Mouse (Mus musculus) MEL (cell line): Measurements from ENCODE around the gene Iqck. TPM values are rescaled to one million over a fixed set of nuclear protein-coding genes. Genes with fewer than 3 reads are reported as not detected.

Source experiments
- DNase-seq: peaks from one replicate; pipeline ENCODE4 v3.0.0; 2011; ENCODE audit warnings: low read depth, low spot score
- H3K27ac ChIP-seq: 2 replicates; pipeline ENCODE4 v1.5.1; 2012; ENCODE audit warnings: low read depth, mild to moderate bottlenecking, control low read depth, low read length, moderate library complexity; ENCODE audit not compliant: control insufficient read depth
- H3K27me3 ChIP-seq, 2 experiments: fragments of 150-350 bp in 1 of 2; sonication (generic) in 1 of 2; 2 replicates each; pipeline ENCODE4 v1.6.1; 2012; ENCODE audit warnings: low read length in 2 of 2, mild to moderate bottlenecking in 2 of 2, improper control_type of control experiment in 1 of 2, moderate library complexity in 1 of 2; ENCODE audit not compliant: insufficient read depth in 2 of 2, control insufficient read depth in 1 of 2
- H3K36me3 ChIP-seq, 2 experiments: 2 replicates each; pipeline ENCODE4 v1.6.1; 2012 to 2014; ENCODE audit warnings: low read length in 2 of 2, improper control_type of control experiment in 1 of 2, inconsistent platforms in 1 of 2, mild to moderate bottlenecking in 1 of 2; ENCODE audit not compliant: insufficient read depth in 2 of 2, control insufficient read depth in 1 of 2
- H3K4me1 ChIP-seq, 2 experiments: fragments of 150-350 bp in 1 of 2; sonication (generic) in 1 of 2; 2 replicates each; pipeline ENCODE4 v1.6.1; 2012; ENCODE audit warnings: low read length in 2 of 2, improper control_type of control experiment in 1 of 2, mild to moderate bottlenecking in 1 of 2; ENCODE audit not compliant: insufficient read depth in 2 of 2, control insufficient read depth in 1 of 2
- H3K4me3 ChIP-seq, 2 experiments: fragments of 150-350 bp in 1 of 2; sonication (generic) in 1 of 2; 2 replicates each; pipeline ENCODE4 v1.5.1; 2012; ENCODE audit warnings: low read depth in 2 of 2, low read length in 2 of 2, mild to moderate bottlenecking in 2 of 2, moderate library complexity in 2 of 2, control low read depth in 1 of 2, improper control_type of control experiment in 1 of 2; ENCODE audit not compliant: control insufficient read depth in 1 of 2, insufficient read depth in 1 of 2
- H3K79me2 ChIP-seq: 2 replicates; pipeline ENCODE4 v1.6.1; 2012; ENCODE audit warnings: mild to moderate bottlenecking, low read length, moderate library complexity; ENCODE audit not compliant: control insufficient read depth, poor library complexity, insufficient read depth
- H3K9ac ChIP-seq: 2 replicates; pipeline ENCODE4 v1.6.1; 2012; ENCODE audit warnings: low read depth, mild to moderate bottlenecking, control low read depth, low read length, moderate library complexity; ENCODE audit not compliant: control insufficient read depth, poor library complexity, severe bottlenecking
- H3K9me3 ChIP-seq: fragments of 150-350 bp; sonication (generic); replicated peaks from 2 replicates; pipeline ENCODE4 v1.6.1; 2012; ENCODE audit warnings: mild to moderate bottlenecking, low read length, improper control_type of control experiment, moderate library complexity; ENCODE audit not compliant: insufficient read depth
- BHLHE40 ChIP-seq: IDR thresholded peaks from 2 replicates; pipeline ENCODE4 v1.6.1; 2012; ENCODE audit warnings: low read depth, mild to moderate bottlenecking, inconsistent platforms, low read length, improper control_type of control experiment, borderline replicate concordance
- CHD1 ChIP-seq: IDR thresholded peaks from 2 replicates; pipeline ENCODE4 v1.6.1; 2012; ENCODE audit warnings: low read depth, mild to moderate bottlenecking, inconsistent platforms, low read length, improper control_type of control experiment
- CHD2 ChIP-seq: IDR thresholded peaks from 2 replicates; pipeline ENCODE4 v1.6.1; 2011; ENCODE audit warnings: low read length, improper control_type of control experiment
- CTCF ChIP-seq, 3 experiments: IDR thresholded peaks in 2 of 3; conservative IDR thresholded peaks in 1 of 3; 2 replicates each; pipeline ENCODE4 v1.5.1; 2011 to 2012; ENCODE audit warnings: low read length in 3 of 3, low read depth in 2 of 3, mild to moderate bottlenecking in 2 of 3, improper control_type of control experiment in 1 of 3, inconsistent platforms in 1 of 3, mixed read lengths in 1 of 3, moderate library complexity in 1 of 3; ENCODE audit not compliant: control insufficient read depth in 1 of 3, insufficient read depth in 1 of 3, poor library complexity in 1 of 3, severe bottlenecking in 1 of 3
- E2F4 ChIP-seq: IDR thresholded peaks from 2 replicates; pipeline ENCODE4 v1.6.1; 2011; ENCODE audit warnings: low read depth, low read length, improper control_type of control experiment, borderline replicate concordance
- ETS1 ChIP-seq: IDR thresholded peaks from 2 replicates; pipeline ENCODE4 v1.6.1; 2012; ENCODE audit warnings: low read depth, mild to moderate bottlenecking, inconsistent platforms, low read length, improper control_type of control experiment, moderate library complexity
- GABPA ChIP-seq: IDR thresholded peaks from 2 replicates; pipeline ENCODE4 v1.6.1; 2012; ENCODE audit warnings: low read depth, mild to moderate bottlenecking, inconsistent platforms, low read length, improper control_type of control experiment, moderate library complexity
- MAZ ChIP-seq: IDR thresholded peaks from 2 replicates; pipeline ENCODE4 v1.6.1; 2012; ENCODE audit warnings: low read depth, mild to moderate bottlenecking, inconsistent platforms, low read length, improper control_type of control experiment
- MEF2A ChIP-seq: IDR thresholded peaks from 2 replicates; pipeline ENCODE4 v1.6.1; 2014; ENCODE audit warnings: low read depth, mild to moderate bottlenecking, inconsistent platforms, low read length, improper control_type of control experiment; ENCODE audit not compliant: poor library complexity, insufficient replicate concordance, severe bottlenecking; ENCODE audit errors: extremely low read depth
- MXI1 ChIP-seq: IDR thresholded peaks from 2 replicates; pipeline ENCODE4 v1.6.1; 2011; ENCODE audit warnings: mild to moderate bottlenecking, low read depth, low read length, improper control_type of control experiment
- MYC ChIP-seq: IDR thresholded peaks from 2 replicates; pipeline ENCODE4 v1.6.1; 2011; ENCODE audit warnings: low read depth, mild to moderate bottlenecking, low read length, improper control_type of control experiment, moderate library complexity
- POLR2A ChIP-seq, 2 experiments: IDR thresholded peaks; 2 replicates each; pipeline ENCODE4 v1.6.1; 2011 to 2012; ENCODE audit warnings: low read length in 2 of 2, mild to moderate bottlenecking in 2 of 2, control low read depth in 1 of 2, improper control_type of control experiment in 1 of 2, low read depth in 1 of 2, moderate library complexity in 1 of 2; ENCODE audit not compliant: control insufficient read depth in 1 of 2, insufficient read depth in 1 of 2, poor library complexity in 1 of 2
- POLR2AphosphoS2 ChIP-seq: IDR thresholded peaks from 2 replicates; pipeline ENCODE4 v1.6.1; 2011; ENCODE audit warnings: low read length, improper control_type of control experiment
- POLR2AphosphoS5 ChIP-seq: IDR thresholded peaks from 2 replicates; pipeline ENCODE4 v1.6.1; 2012; ENCODE audit warnings: low read depth, borderline replicate concordance, mild to moderate bottlenecking, inconsistent platforms, low read length, moderate library complexity, mixed read lengths
- SMC3 ChIP-seq: IDR thresholded peaks from 2 replicates; pipeline ENCODE4 v1.6.1; 2011; ENCODE audit warnings: low read depth, low read length, improper control_type of control experiment
- TAL1 ChIP-seq: IDR thresholded peaks from 2 replicates; pipeline ENCODE4 v1.6.1; 2012; ENCODE audit warnings: mild to moderate bottlenecking, inconsistent platforms, low read length, moderate library complexity, mixed read lengths
- TBP ChIP-seq: IDR thresholded peaks from 2 replicates; pipeline ENCODE4 v1.8.0; 2011; ENCODE audit warnings: low read depth, low read length, improper control_type of control experiment
- TCF12 ChIP-seq: IDR thresholded peaks from 2 replicates; pipeline ENCODE4 v1.6.1; 2014; ENCODE audit warnings: low read depth, mild to moderate bottlenecking, inconsistent platforms, low read length, improper control_type of control experiment, moderate library complexity
- UBTF ChIP-seq: IDR thresholded peaks from 2 replicates; pipeline ENCODE4 v1.6.1; 2012; ENCODE audit warnings: low read depth, mild to moderate bottlenecking, inconsistent platforms, low read length, improper control_type of control experiment, moderate library complexity, borderline replicate concordance; ENCODE audit not compliant: insufficient read depth
- USF1 ChIP-seq: IDR thresholded peaks from 2 replicates; pipeline ENCODE4 v1.6.1; 2014; ENCODE audit warnings: low read depth, mild to moderate bottlenecking, inconsistent platforms, low read length, improper control_type of control experiment, moderate library complexity
- ZC3H11A ChIP-seq: IDR thresholded peaks from 2 replicates; pipeline ENCODE4 v1.6.1; 2012; ENCODE audit warnings: low read depth, mild to moderate bottlenecking, inconsistent platforms, low read length, improper control_type of control experiment
- ZNF384 ChIP-seq: IDR thresholded peaks from 2 replicates; pipeline ENCODE4 v1.6.1; 2012; ENCODE audit warnings: low read depth, mild to moderate bottlenecking, inconsistent platforms, low read length, improper control_type of control experiment
- polyA plus RNA-seq, 2 experiments: library from polyadenylated mRNA; stranded (reverse) in 1 of 2; unstranded in 1 of 2; fragments of >175 nt in 1 of 2; fragments of >200 nt in 1 of 2; gene quantifications; 2 replicates each; pipeline versions ENCODE4 v1.2.1 to v1.2.4; 2012; ENCODE audit warnings: low replicate concordance in 2 of 2, low read depth in 1 of 2; ENCODE audit not compliant: insufficient read length in 2 of 2, insufficient read depth in 1 of 2, missing spikeins in 1 of 2
- total RNA-seq: library from RNA; depleted of rRNA; stranded (reverse); fragments of 300-350 nt; gene quantifications from 2 replicates; pipeline ENCODE4 v1.2.3, GENCODE M21; 2012

Iqck gene
- total and polyA plus RNA-seq, 3 experiments: 0.39 to 0.40 TPM; not detected in 1

DNA sequence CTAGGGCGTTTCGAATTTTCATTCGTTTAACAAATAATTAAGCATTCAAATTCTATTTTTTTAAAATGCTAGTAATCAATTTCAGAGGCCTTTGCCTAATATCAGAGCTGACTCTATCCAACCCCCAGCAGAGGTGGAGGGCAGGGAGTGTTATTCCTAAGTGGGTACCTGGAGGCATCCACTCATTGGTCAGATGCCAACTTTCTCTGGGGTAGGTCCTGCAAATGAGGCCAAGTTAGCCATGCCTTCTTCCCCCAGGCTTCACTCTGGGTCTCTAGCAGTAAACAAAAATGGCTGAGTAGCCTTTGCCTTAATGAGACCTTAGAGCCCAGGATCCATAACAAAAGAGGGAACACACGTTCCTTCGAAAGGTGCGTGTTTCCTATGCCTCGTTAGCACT, 123.6 kb downstream of the Iqck start:
- no peak overlapping the region for H3K27ac ChIP-seq
- H3K9me3 ChIP-seq: no peaks in the 10 kb centered on the region
- no peak for DNase-seq
- TF ChIP-seq TBP (no peak), UBTF (no peak), SMC3 (no peak), MAZ (no peak), POLR2AphosphoS5 (no peak)
- TF ChIP-seq, all 39 proteins: peak for 0
- Histone ChIP-seq H3K9ac (no peak overlapping the region), H3K4me1 (no peaks in the 10 kb centered on the region), H3K4me3 (no peak overlapping the region), H3K27me3 (no peaks in the 10 kb centered on the region), H3K79me2 (no peaks in the 10 kb centered on the region), H3K36me3 (no peaks in the 10 kb centered on the region)

DNA sequence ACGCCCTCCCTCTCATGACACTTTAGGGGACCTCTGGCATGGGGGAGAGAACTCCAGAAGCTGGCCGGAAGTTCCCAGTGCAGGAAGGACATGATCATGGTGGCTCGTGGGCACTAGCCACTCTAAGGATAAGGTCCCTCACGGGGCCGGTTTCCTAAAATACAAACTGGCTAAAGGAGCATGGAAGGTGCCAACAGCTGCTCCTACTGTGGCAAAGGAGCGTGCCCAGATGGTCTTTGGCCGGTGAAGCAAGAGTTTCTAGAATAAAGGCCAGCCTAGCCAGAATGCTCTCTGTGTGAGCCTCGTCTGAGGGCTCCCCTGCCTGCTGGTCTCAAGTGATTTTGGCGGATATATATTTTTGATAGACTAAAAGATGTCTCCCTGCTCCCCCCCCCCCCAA, 124.2 kb downstream of the Iqck start:
- no peak for DNase-seq
- TF ChIP-seq TCF12 (no peak), TBP (no peak), MEF2A (no peak), POLR2A (IDR thresholded peaks at IDR 0.05; ENCODE audit: control insufficient read depth in 1 of 2, insufficient read depth in 1 of 2, low read depth in 1 of 2, low read length in 2 of 2, poor library complexity in 1 of 2) (no peak), ZC3H11A (no peak), ETS1 (no peak), ZNF384 (no peak), CHD2 (no peak), CHD1 (no peak), MXI1 (no peak), UBTF (no peak), TAL1 (no peak), GABPA (no peak), POLR2AphosphoS2 (no peak), BHLHE40 (no peak), MYC (no peak), CTCF (IDR thresholded peaks at IDR 0.05 in 2 of 3, conservative IDR thresholded peaks at IDR 0.05 in 1 of 3; ENCODE audit: control insufficient read depth in 1 of 3, insufficient read depth in 1 of 3, low read depth in 2 of 3, low read length in 3 of 3, poor library complexity in 1 of 3, severe bottlenecking in 1 of 3) (no peak), USF1 (no peak), E2F4 (no peak)
- H3K36me3 ChIP-seq: no peaks in the 10 kb centered on the region
- no peak overlapping the region for H3K4me3 ChIP-seq
- no peaks in the 10 kb centered on the region for H3K4me1 ChIP-seq
- no peaks in the 10 kb centered on the region for H3K9me3 ChIP-seq
- no peaks in the 10 kb centered on the region for H3K27me3 ChIP-seq
- H3K9ac ChIP-seq: no peak overlapping the region
- H3K79me2 ChIP-seq: no peaks in the 10 kb centered on the region
- no peak overlapping the region for H3K27ac ChIP-seq
